Mouse (Mus musculus) intestine, embryonic 14.5 days (tissue): Measurements from ENCODE around the gene Pld1. TPM values are rescaled to one million over a fixed set of nuclear protein-coding genes. Genes with fewer than 3 reads are reported as not detected.

Source experiments
- ATAC-seq: fragments of 200-750 bp; cut with Nextera tagmentation; replicated peaks from 2 replicates; pipeline ENCODE4 v1.8.0; 2017; ENCODE audit warnings: low read depth, moderate number of reproducible peaks, moderate TSS enrichment, moderate library complexity; ENCODE audit not compliant: low FRiP score, low TSS enrichment
- DNase-seq: peaks from one replicate; pipeline ENCODE4 v3.0.0-alpha.2; 2018; ENCODE audit warnings: low spot score
- H3K27ac ChIP-seq: fragments of 300-500 bp; sonication (generic); 2 replicates; pipeline ENCODE4 v1.5.1; 2014; ENCODE audit warnings: low read depth, mild to moderate bottlenecking, control low read depth
- H3K27me3 ChIP-seq: fragments of 300-500 bp; sonication (generic); replicated peaks from 2 replicates; pipeline ENCODE4 v1.6.1; 2014; ENCODE audit warnings: low read length, control low read depth; ENCODE audit not compliant: control insufficient read depth, insufficient read depth
- H3K36me3 ChIP-seq: fragments of 300-500 bp; sonication (generic); 2 replicates; pipeline ENCODE4 v1.6.1; 2014; ENCODE audit warnings: low read length, control low read depth; ENCODE audit not compliant: control insufficient read depth, insufficient read depth
- H3K4me1 ChIP-seq: fragments of 300-500 bp; sonication (generic); replicated peaks from 2 replicates; pipeline ENCODE4 v1.6.1; 2014; ENCODE audit warnings: low read length, control low read depth, mixed read lengths; ENCODE audit not compliant: control insufficient read depth, insufficient read depth
- H3K4me2 ChIP-seq: fragments of 300-500 bp; sonication (generic); 2 replicates; pipeline ENCODE4 v1.6.1; 2014; ENCODE audit warnings: low read length
- H3K4me3 ChIP-seq: fragments of 300-500 bp; sonication (generic); 2 replicates; pipeline ENCODE4 v1.5.1; 2014; ENCODE audit warnings: low read depth, low read length, control low read depth, mixed read lengths
- H3K9ac ChIP-seq: fragments of 300-500 bp; sonication (generic); 2 replicates; pipeline ENCODE4 v1.6.1; 2014; ENCODE audit warnings: mild to moderate bottlenecking, low read length
- H3K9me3 ChIP-seq: fragments of 300-500 bp; sonication (generic); 2 replicates; pipeline ENCODE4 v1.6.1; 2016; ENCODE audit warnings: low read length, control low read depth; ENCODE audit not compliant: control insufficient read depth
- WGBS: fragments of 180-500 bp; shearing (Covaris S2); extraction: QIAGEN DNeasy Blood & Tissue Kit; methylation state at CpG from one replicate; pipeline ENCODE4 v1.1.7; 2014; 5-methylcytosine and 5-hydroxymethylcytosine counted together
- polyA plus RNA-seq: library from polyadenylated mRNA; unstranded; fragments of >200 nt; fragmentation: Nextera tagmentation; extraction: Ambion mirVana; gene quantifications from 2 replicates; pipeline ENCODE4 v1.2.1, GENCODE M21; 2014

Pld1 gene
- polyA plus RNA-seq, 1 experiment from 2014 or later: 7.9 TPM

DNA sequence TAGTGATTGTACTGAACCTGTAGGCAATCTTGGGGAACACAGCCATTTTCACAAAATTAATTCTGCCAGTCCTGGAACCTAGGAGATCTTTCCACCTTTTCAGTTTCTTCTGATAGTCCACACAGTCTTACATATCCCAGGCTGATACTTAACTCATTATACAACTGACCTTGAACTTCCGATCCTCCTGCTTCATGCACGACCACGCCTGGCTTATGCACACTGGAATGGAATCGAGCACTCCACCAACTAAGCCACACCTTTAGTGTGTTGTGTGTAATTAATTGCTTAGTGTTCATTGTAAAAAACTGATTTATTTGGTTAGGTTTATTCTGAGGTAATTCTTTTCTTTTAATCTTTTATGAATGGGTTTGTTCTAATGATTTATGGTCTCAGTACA, 122.2 kb downstream of the Pld1 start:
- ATAC-seq (0 out of 2 replicates have a peak, but pooled peaks have one; percentile 15), DNase-seq (no peak)
- no peaks in the 10 kb centered on the region for H3K36me3 ChIP-seq
- H3K9me3 ChIP-seq: no peaks in the 10 kb centered on the region
- no peaks in the 10 kb centered on the region for H3K27me3 ChIP-seq
- no peak overlapping the region for H3K27ac ChIP-seq
- no peaks in the 10 kb centered on the region for H3K4me1 ChIP-seq
- WGBS: 67% methylated on average over 4 of the region's 4 CpGs
- no peak overlapping the region for H3K4me3 ChIP-seq
- H3K4me2 ChIP-seq: no peak overlapping the region
- no peak overlapping the region for H3K9ac ChIP-seq

DNA sequence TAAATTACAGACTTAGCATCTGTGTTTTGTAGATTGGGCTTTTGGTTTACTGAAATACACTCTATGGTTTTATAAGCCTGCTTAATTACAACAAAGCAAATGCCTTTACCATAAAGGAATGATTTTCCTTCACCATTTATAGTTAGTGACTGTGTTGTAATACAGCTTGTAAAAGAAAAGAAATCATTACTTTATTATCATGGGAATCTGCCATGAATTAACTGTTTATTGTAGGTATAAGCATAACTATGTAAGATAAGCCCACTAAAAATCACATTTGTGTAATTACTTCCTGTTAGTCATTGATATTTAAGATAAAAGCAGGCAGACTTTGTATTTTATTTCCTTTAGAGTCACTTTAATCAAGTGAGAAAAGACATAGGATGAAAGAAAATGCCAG, 122.7 kb downstream of the Pld1 start:
- Histone ChIP-seq H3K36me3 (no peaks in the 10 kb centered on the region), H3K4me3 (no peak overlapping the region), H3K27ac (no peak overlapping the region), H3K4me1 (no peaks in the 10 kb centered on the region), H3K9ac (no peak overlapping the region), H3K27me3 (no peaks in the 10 kb centered on the region), H3K9me3 (no peaks in the 10 kb centered on the region), H3K4me2 (no peak overlapping the region)
- no peak for ATAC-seq
- DNase-seq: no peak

DNA sequence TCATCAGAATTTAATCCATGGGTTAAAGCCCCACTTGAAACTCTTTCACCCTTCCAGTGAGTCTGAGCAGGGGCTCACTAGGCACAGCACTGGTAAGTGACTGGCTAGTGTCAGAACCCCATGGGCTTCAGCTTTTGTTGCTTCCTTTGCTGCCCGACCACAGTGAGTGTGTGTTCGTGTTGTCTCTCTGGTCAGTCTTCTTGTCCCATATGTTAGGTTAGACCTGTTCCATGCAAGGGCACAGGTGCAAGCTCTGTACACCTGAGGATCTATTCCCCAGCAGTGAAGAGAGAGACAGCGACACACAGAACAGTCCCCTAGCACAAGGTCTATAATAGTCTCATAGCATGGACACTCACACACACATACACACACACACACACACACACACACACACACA, 140.7 kb downstream of the Pld1 start:
- no peak for ATAC-seq
- Histone ChIP-seq H3K9me3 (no peaks in the 10 kb centered on the region), H3K27ac (no peak overlapping the region), H3K4me1 (no peaks in the 10 kb centered on the region), H3K36me3 (no peaks in the 10 kb centered on the region), H3K27me3 (no peaks in the 10 kb centered on the region), H3K9ac (no peak overlapping the region), H3K4me3 (no peak overlapping the region), H3K4me2 (no peak overlapping the region)
- WGBS: 84% methylated on average over 3 of the region's 3 CpGs
- peak; percentile 7 for DNase-seq

DNA sequence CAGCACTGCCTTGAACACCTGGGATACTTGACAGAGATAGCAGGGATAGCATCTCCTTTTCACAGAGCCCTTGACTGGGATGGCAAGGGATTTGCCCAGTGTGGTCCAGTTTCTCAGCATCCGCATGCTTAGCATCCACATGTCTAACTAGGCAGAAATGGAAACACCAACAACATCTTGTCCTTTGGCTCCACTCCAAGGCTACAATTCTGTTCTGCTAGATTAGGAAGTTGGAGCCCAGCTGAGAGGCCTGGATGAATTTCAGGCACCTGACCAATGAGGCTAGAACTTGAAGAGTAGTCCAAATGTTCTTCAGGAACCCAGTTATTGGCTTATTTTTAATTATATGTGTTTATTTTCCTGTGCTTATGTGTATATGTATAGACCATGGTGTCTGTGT, 141.6 kb downstream of the Pld1 start:
- Histone ChIP-seq H3K27ac (no peak overlapping the region), H3K27me3 (no peaks in the 10 kb centered on the region), H3K4me1 (no peaks in the 10 kb centered on the region), H3K36me3 (no peaks in the 10 kb centered on the region), H3K9me3 (no peaks in the 10 kb centered on the region), H3K4me2 (no peak overlapping the region), H3K4me3 (no peak overlapping the region), H3K9ac (no peak overlapping the region)
- ATAC-seq (no peak), DNase-seq (peak; percentile 18)
- 92% methylated on average over 1 of the region's 1 CpGs for whole genome bisulfite sequencing

- Histone ChIP-seq H3K27me3 (no peaks in the 10 kb centered on the region), H3K4me2 (no peak overlapping the region), H3K4me1 (no peaks in the 10 kb centered on the region), H3K36me3 (no peaks in the 10 kb centered on the region), H3K27ac (no peak overlapping the region), H3K9ac (no peak overlapping the region), H3K9me3 (no peaks in the 10 kb centered on the region), H3K4me3 (no peak overlapping the region)
- DNase-seq (peak; percentile 13), ATAC-seq (no peak)
- whole genome bisulfite sequencing: 62% methylated on average over 6 of the region's 6 CpGs
These were observed 142.5 kb downstream of the Pld1 start for GRCm38 (mm10) chr3:28081012-28081411.

DNA sequence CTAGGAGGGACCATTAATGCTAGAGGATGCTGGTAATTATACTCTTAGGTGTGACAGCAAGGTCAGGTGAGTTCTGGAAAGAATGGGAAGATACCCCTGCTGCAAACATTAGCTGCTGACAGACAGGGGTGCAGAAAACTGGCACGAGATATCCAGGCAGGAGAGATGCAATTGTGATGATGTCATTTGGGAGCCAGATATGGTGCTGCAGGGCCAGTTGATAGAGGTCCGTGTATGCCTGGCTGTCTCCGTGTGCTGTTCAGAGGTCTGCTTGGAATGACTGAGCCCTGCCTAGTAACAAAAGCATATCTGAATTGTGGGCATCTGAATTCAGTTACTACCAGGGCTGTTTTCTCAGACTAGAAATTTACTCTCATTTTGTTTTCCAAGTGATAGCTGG, 144.7 kb downstream of the Pld1 start:
- ATAC-seq: no peak

DNA sequence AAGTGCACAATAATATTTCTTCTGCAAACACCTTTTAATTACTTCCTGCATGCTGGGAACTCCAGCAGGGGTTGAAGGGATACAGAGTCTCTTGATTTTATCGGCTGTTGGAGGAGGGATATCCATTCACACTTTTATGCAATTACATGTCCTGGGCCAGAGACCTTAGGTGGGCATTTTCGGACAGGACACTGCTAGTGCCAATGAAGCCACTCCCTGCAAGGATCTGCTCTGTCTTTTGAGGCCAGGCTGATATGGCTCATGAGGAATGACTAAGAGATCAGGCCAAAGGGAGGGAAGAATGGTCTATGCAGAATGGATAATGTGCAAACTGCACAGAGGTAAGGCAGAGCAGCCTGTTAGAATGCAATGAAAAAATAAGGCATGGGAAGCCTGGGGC, 145.8 kb downstream of the Pld1 start:
- no peak overlapping the region for H3K27ac ChIP-seq
- H3K4me2 ChIP-seq: no peak overlapping the region
- H3K4me1 ChIP-seq: no peaks in the 10 kb centered on the region
- H3K36me3 ChIP-seq: no peaks in the 10 kb centered on the region
- 71% methylated on average over 2 of the region's 2 CpGs for WGBS
- H3K27me3 ChIP-seq: no peaks in the 10 kb centered on the region
- no peaks in the 10 kb centered on the region for H3K9me3 ChIP-seq
- H3K9ac ChIP-seq: no peak overlapping the region
- peak; percentile 39 for DNase-seq
- no peak overlapping the region for H3K4me3 ChIP-seq
- ATAC-seq: no peak

More for the DNA sequence above, 144.7 kb downstream of the Pld1 start:
- H3K27ac ChIP-seq: no peak overlapping the region
- no peaks in the 10 kb centered on the region for H3K27me3 ChIP-seq
- DNase-seq: no peak
- H3K4me1 ChIP-seq: no peaks in the 10 kb centered on the region
- H3K36me3 ChIP-seq: no peaks in the 10 kb centered on the region
- no peak overlapping the region for H3K4me3 ChIP-seq
- H3K9me3 ChIP-seq: no peaks in the 10 kb centered on the region
- no peak overlapping the region for H3K9ac ChIP-seq
- 67% methylated on average over 3 of the region's 3 CpGs for WGBS
- no peak overlapping the region for H3K4me2 ChIP-seq

- ATAC-seq (no peak), DNase-seq (no peak)
- Histone ChIP-seq H3K27me3 (no peaks in the 10 kb centered on the region), H3K36me3 (no peaks in the 10 kb centered on the region), H3K4me3 (no peak overlapping the region), H3K9ac (no peak overlapping the region), H3K27ac (no peak overlapping the region), H3K4me1 (no peaks in the 10 kb centered on the region), H3K4me2 (no peak overlapping the region), H3K9me3 (no peaks in the 10 kb centered on the region)
- WGBS: 63% methylated on average over 1 of the region's 1 CpGs
These were observed 152.8 kb downstream of the Pld1 start for GRCm38 (mm10) chr3:28091296-28091695.

DNA sequence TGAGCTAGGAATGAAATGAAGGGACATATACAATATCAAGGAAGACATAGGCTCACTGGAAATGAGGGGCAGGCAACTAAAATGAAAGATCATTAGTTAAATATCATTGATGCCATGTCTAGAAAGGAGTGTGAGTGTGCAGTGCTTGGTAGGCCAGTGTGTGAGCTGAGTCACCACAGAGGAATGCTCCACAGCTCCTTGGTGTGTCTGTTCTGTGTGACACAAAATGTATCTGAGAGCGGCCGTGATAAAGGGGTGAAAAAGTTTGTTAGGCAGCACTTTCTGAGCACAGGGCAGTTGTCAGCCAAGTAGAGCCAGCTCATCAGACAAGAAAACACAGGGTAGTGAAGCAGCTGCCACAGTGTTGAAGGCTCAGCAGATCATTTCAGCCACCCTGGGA, 153.2 kb downstream of the Pld1 start:
- DNase-seq (no peak), ATAC-seq (no peak)
- Histone ChIP-seq H3K4me2 (no peak overlapping the region), H3K9ac (no peak overlapping the region), H3K27ac (no peak overlapping the region), H3K4me1 (no peaks in the 10 kb centered on the region), H3K4me3 (no peak overlapping the region), H3K9me3 (no peaks in the 10 kb centered on the region), H3K36me3 (no peaks in the 10 kb centered on the region), H3K27me3 (no peaks in the 10 kb centered on the region)
- 73% methylated on average over 2 of the region's 2 CpGs for WGBS
